Comparison of ENCODE assay signal across 18 mouse cellular contexts in the genomic region with DNA sequence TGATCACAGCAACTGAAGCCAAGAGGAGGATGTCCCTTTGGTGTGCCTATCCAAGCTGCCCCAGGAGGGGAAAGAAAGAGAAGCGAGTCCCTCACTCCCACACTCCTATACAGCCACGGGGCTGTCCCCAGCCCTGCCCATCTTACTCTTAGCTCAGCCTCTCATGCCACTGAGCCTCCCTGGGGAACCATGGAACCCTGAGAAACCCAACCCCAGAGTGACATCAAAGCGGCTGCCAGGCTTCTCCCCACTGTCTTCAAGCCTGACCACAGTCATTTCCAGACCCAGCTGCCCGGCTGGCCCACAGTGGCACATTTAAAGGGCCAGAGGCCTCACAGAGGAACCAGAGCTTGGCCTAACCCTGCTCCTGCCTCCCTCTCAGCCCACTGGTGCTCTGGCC. TPM values are rescaled to one million over a fixed set of nuclear protein-coding genes. Genes with fewer than 3 reads are reported as not detected.
DNase-seq lines count a peak whose midpoint lies in the region; ATAC-seq and TF ChIP-seq lines count a peak whose summit lies in the region.
"Had no signal": no experiment of that assay in that cellular context is flagged by ENCODE, and none has a peak within 500 bp of the region (broad histone marks: within the 10 kb centered on the region; RNA-seq: fewer than 3 reads in every experiment).

No protein-coding gene starts in this region.

- no peak overlapping the region for H3K9ac ChIP-seq in hindbrain, embryonic 15.5 days
- H3K9ac ChIP-seq in hindbrain, embryonic 12.5 days: no peak overlapping the region
- no peak overlapping the region for H3K9ac ChIP-seq in midbrain, postnatal 0 days (replicated peaks; ENCODE audit: low read length, poor library complexity, severe bottlenecking)
- H3K9ac ChIP-seq in midbrain, embryonic 11.5 days (ENCODE audit: low read length): no peak overlapping the region
- no peak overlapping the region for H3K9ac ChIP-seq in embryonic facial prominence, embryonic 14.5 days (ENCODE audit: low read depth, low read length)
- H3K9ac ChIP-seq: heart, embryonic 13.5 days; limb, embryonic 13.5 days; neural tube, embryonic 13.5 days had no signal

- intact Hi-C loops in heart, postnatal 10 days (cut with DNase I): no loop called here

- H3K4me1 ChIP-seq in hindbrain, embryonic 15.5 days (replicated peaks): peaks cover 12% of the 10 kb centered on the region; the same call in 1 of the 2 replicates
- H3K4me1 ChIP-seq in hindbrain, embryonic 12.5 days: peaks cover 27% of the 10 kb centered on the region; the same call in 1 of the 2 replicates
- no peaks in the 10 kb centered on the region for H3K4me1 ChIP-seq in midbrain, postnatal 0 days (ENCODE audit: insufficient read depth, low read length)
- H3K4me1 ChIP-seq in midbrain, embryonic 11.5 days (ENCODE audit: control insufficient read depth, insufficient read depth, low read length): no peaks in the 10 kb centered on the region
- peaks cover 14% of the 10 kb centered on the region for H3K4me1 ChIP-seq in embryonic facial prominence, embryonic 14.5 days (ENCODE audit: control insufficient read depth, insufficient read depth, low read length)

- no peaks in the 10 kb centered on the region for H3K36me3 ChIP-seq in hindbrain, embryonic 15.5 days
- H3K36me3 ChIP-seq in hindbrain, embryonic 12.5 days: no peaks in the 10 kb centered on the region
- no peaks in the 10 kb centered on the region for H3K36me3 ChIP-seq in midbrain, postnatal 0 days (ENCODE audit: insufficient read depth, low read length)
- H3K36me3 ChIP-seq in midbrain, embryonic 11.5 days (ENCODE audit: control insufficient read depth, insufficient read depth, low read length): no peaks in the 10 kb centered on the region
- H3K36me3 ChIP-seq in embryonic facial prominence, embryonic 14.5 days (ENCODE audit: control insufficient read depth, insufficient read depth, low read length): no peaks in the 10 kb centered on the region
- H3K36me3 ChIP-seq in splenic B cell, adult 2 months (ENCODE audit: control insufficient read depth, insufficient read depth, low read length, poor library complexity, severe bottlenecking): no peaks in the 10 kb centered on the region
- H3K36me3 ChIP-seq: heart, embryonic 13.5 days; limb, embryonic 13.5 days; neural tube, embryonic 13.5 days had no signal

- peak; percentile 66 for DNase-seq in midbrain, postnatal 0 days (ENCODE audit: low spot score)
- DNase-seq in midbrain, embryonic 11.5 days (ENCODE audit: low spot score, missing footprints): no peak
- peak; percentile 58 for DNase-seq in embryonic facial prominence, embryonic 14.5 days (ENCODE audit: low spot score)
- peak; percentile 57 for DNase-seq in splenic B cell, adult 2 months (ENCODE audit: low read depth, low spot score)
- no peak for DNase-seq in heart, postnatal 10 days
- DNase-seq: adrenal gland, adult 8-10 months; cerebellum, adult 11-12 months; cerebellum, postnatal 36 days; gastrocnemius, postnatal 36 days; kidney, adult 11 months; kidney, postnatal 36 days; thymus, postnatal 25 days had no signal

- H3K4me2 ChIP-seq in hindbrain, embryonic 15.5 days: no peak overlapping the region
- H3K4me2 ChIP-seq in hindbrain, embryonic 12.5 days (replicated peaks): no peak overlapping the region
- H3K4me2 ChIP-seq in midbrain, postnatal 0 days (ENCODE audit: low read depth, low read length, poor library complexity, severe bottlenecking): no peak overlapping the region
- no peak overlapping the region for H3K4me2 ChIP-seq in midbrain, embryonic 11.5 days
- no peak overlapping the region for H3K4me2 ChIP-seq in embryonic facial prominence, embryonic 14.5 days (ENCODE audit: low read depth, low read length)
- H3K4me2 ChIP-seq: heart, embryonic 13.5 days; limb, embryonic 13.5 days; neural tube, embryonic 13.5 days had no signal

- ATAC-seq in hindbrain, embryonic 15.5 days (ENCODE audit: low FRiP score, low read depth): peak; percentile 32; the same call in 1 of the 2 replicates
- no peak for ATAC-seq in hindbrain, embryonic 12.5 days (ENCODE audit: low FRiP score)
- no peak; the same call in 1 of the 2 replicates for ATAC-seq in midbrain, postnatal 0 days (ENCODE audit: low FRiP score)
- no peak for ATAC-seq in midbrain, embryonic 11.5 days (ENCODE audit: low FRiP score)
- peak; percentile 27; the same call in 1 of the 2 replicates for ATAC-seq in embryonic facial prominence, embryonic 14.5 days (ENCODE audit: low read depth)

- 51% methylated on average over 4 of the region's 4 CpGs for WGBS in hindbrain, embryonic 15.5 days
- 58% methylated on average over 4 of the region's 4 CpGs for WGBS in hindbrain, embryonic 12.5 days
- WGBS in midbrain, postnatal 0 days: 62% methylated on average over 4 of the region's 4 CpGs
- whole genome bisulfite sequencing in midbrain, embryonic 11.5 days: 75% methylated on average over 4 of the region's 4 CpGs
- WGBS in embryonic facial prominence, embryonic 14.5 days: 40% methylated on average over 4 of the region's 4 CpGs

- no peak overlapping the region for H3K4me3 ChIP-seq in hindbrain, embryonic 15.5 days
- H3K4me3 ChIP-seq in hindbrain, embryonic 12.5 days: no peak overlapping the region
- no peak overlapping the region for H3K4me3 ChIP-seq in midbrain, postnatal 0 days (ENCODE audit: low read depth, low read length)
- H3K4me3 ChIP-seq in midbrain, embryonic 11.5 days (ENCODE audit: low read depth, low read length): no peak overlapping the region
- H3K4me3 ChIP-seq in embryonic facial prominence, embryonic 14.5 days (ENCODE audit: low read depth, low read length): no peak overlapping the region
- H3K4me3 ChIP-seq: heart, embryonic 13.5 days; limb, embryonic 13.5 days; neural tube, embryonic 13.5 days had no signal

- TF ChIP-seq CTCF in midbrain, postnatal 0 days (IDR thresholded peaks at IDR 0.05): no peak

- H3K27me3 ChIP-seq in hindbrain, embryonic 15.5 days: no peaks in the 10 kb centered on the region
- no peaks in the 10 kb centered on the region for H3K27me3 ChIP-seq in hindbrain, embryonic 12.5 days
- H3K27me3 ChIP-seq in midbrain, postnatal 0 days (ENCODE audit: insufficient read depth, low read length): no peaks in the 10 kb centered on the region
- no peaks in the 10 kb centered on the region for H3K27me3 ChIP-seq in midbrain, embryonic 11.5 days (ENCODE audit: control insufficient read depth, insufficient read depth, low read length)
- H3K27me3 ChIP-seq in embryonic facial prominence, embryonic 14.5 days (replicated peaks; ENCODE audit: control insufficient read depth, insufficient read depth, low read length): no peaks in the 10 kb centered on the region
- H3K27me3 ChIP-seq in splenic B cell, adult 2 months (ENCODE audit: control insufficient read depth, insufficient read depth, low read length, poor library complexity, severe bottlenecking): no peaks in the 10 kb centered on the region
- H3K27me3 ChIP-seq: limb, embryonic 13.5 days; neural tube, embryonic 13.5 days had no signal

- H3K9me3 ChIP-seq in hindbrain, embryonic 15.5 days: no peaks in the 10 kb centered on the region
- no peaks in the 10 kb centered on the region for H3K9me3 ChIP-seq in hindbrain, embryonic 12.5 days (replicated peaks)
- no peaks in the 10 kb centered on the region for H3K9me3 ChIP-seq in midbrain, postnatal 0 days (ENCODE audit: low read length)
- H3K9me3 ChIP-seq in midbrain, embryonic 11.5 days (ENCODE audit: control insufficient read depth, low read length): no peaks in the 10 kb centered on the region
- no peaks in the 10 kb centered on the region for H3K9me3 ChIP-seq in embryonic facial prominence, embryonic 14.5 days (ENCODE audit: control insufficient read depth, low read length)
- H3K9me3 ChIP-seq: heart, embryonic 13.5 days; limb, embryonic 13.5 days; neural tube, embryonic 13.5 days had no signal

- H3K27ac ChIP-seq in hindbrain, embryonic 15.5 days (replicated peaks): no peak overlapping the region
- H3K27ac ChIP-seq in hindbrain, embryonic 12.5 days: no peak overlapping the region; the same call in 1 of the 2 replicates
- H3K27ac ChIP-seq in midbrain, postnatal 0 days (ENCODE audit: low read depth, low read length): no peak overlapping the region
- H3K27ac ChIP-seq in midbrain, embryonic 11.5 days (ENCODE audit: low read depth, low read length): no peak overlapping the region
- H3K27ac ChIP-seq in embryonic facial prominence, embryonic 14.5 days (replicated peaks; ENCODE audit: low read depth, low read length): no peak overlapping the region
- H3K27ac ChIP-seq: heart, embryonic 13.5 days; limb, embryonic 13.5 days; neural tube, embryonic 13.5 days had no signal

RNA-seq across cellular contexts. Expression of gene Alpl, which starts 47.5 kb away (rescaled TPM):
- 11.4 and 14.7 TPM in 2 replicates for polyA plus RNA-seq in hindbrain, embryonic 15.5 days (2015; fragmentation: Nextera tagmentation; extraction: Ambion mirVana)
- polyA plus RNA-seq in hindbrain, embryonic 12.5 days (2016; fragmentation: Nextera tagmentation; extraction: Ambion mirVana): 13.6 and 15.9 TPM in 2 replicates
- 14.3 and 17.9 TPM in 2 replicates for total RNA-seq in midbrain, postnatal 0 days (2014; rRNA removed)
- polyA plus RNA-seq in midbrain, postnatal 0 days (2015; fragmentation: Nextera tagmentation; extraction: Ambion mirVana): 16.1 and 19.1 TPM in 2 replicates
- 23.7 and 24.5 TPM in 2 replicates for polyA plus RNA-seq in midbrain, embryonic 11.5 days (2014; fragmentation: Nextera tagmentation; extraction: Ambion mirVana)
- polyA plus RNA-seq in embryonic facial prominence, embryonic 14.5 days (2014; fragmentation: Nextera tagmentation; extraction: Ambion mirVana): 112 and 149 TPM in 2 replicates
- 10 to 100 TPM; 40.4 to 61.8 TPM for total RNA-seq in heart, postnatal 10 days (2021)
- total RNA-seq: hematopoietic stem cell, adult 5-6 weeks had no signal

Comparison
In these comparisons a context has a peak if more than half of its experiments do, and no peak if none do; other contexts are left out.
1. ATAC-seq: peak in hindbrain, embryonic 15.5 days (single experiment) and embryonic facial prominence, embryonic 14.5 days (single experiment); none in hindbrain, embryonic 12.5 days (single experiment), midbrain, postnatal 0 days (single experiment) and midbrain, embryonic 11.5 days (single experiment).
2. DNase-seq: peak in midbrain, postnatal 0 days (single experiment), embryonic facial prominence, embryonic 14.5 days (single experiment) and splenic B cell, adult 2 months (single experiment); none in midbrain, embryonic 11.5 days (single experiment) and heart, postnatal 10 days (0 of 2).